19 mouse cellular contexts compared by ENCODE assay signal in genomic region chr3:148362453-148362864, GRCm38 (mm10).
DNase-seq lines count a peak whose midpoint lies in the region; ATAC-seq and TF ChIP-seq lines count a peak whose summit lies in the region.
"Had no signal": no experiment of that assay in that cellular context is flagged by ENCODE, and none has a peak within 500 bp of the region (broad histone marks: within the 10 kb centered on the region; RNA-seq: fewer than 3 reads in every experiment).

No protein-coding gene starts in this region.

- no peak overlapping the region for H3K4me3 ChIP-seq in hindbrain, postnatal 0 days (ENCODE audit: low read length)
- no peak overlapping the region for H3K4me3 ChIP-seq in hindbrain, embryonic 14.5 days (replicated peaks; ENCODE audit: low read length)
- H3K4me3 ChIP-seq in lung, embryonic 16.5 days (ENCODE audit: low read length): no peak overlapping the region
- H3K4me3 ChIP-seq: forebrain, embryonic 13.5 days; heart, embryonic 12.5 days; limb, embryonic 10.5 days; liver, embryonic 13.5 days had no signal

- no peak overlapping the region for H3K9ac ChIP-seq in hindbrain, postnatal 0 days (replicated peaks; ENCODE audit: low read length)
- no peak overlapping the region for H3K9ac ChIP-seq in hindbrain, embryonic 14.5 days
- H3K9ac ChIP-seq in lung, embryonic 16.5 days (ENCODE audit: low read length): no peak overlapping the region
- H3K9ac ChIP-seq: forebrain, embryonic 13.5 days; heart, embryonic 12.5 days; liver, embryonic 13.5 days had no signal

- TF ChIP-seq CTCF in hindbrain, postnatal 0 days (IDR thresholded peaks at IDR 0.05; ENCODE audit: low read depth): no peak
- no peak for TF ChIP-seq CTCF in brain, embryonic 14.5 days (IDR thresholded peaks at IDR 0.05; ENCODE audit: borderline replicate concordance, extremely low read depth, insufficient read depth, insufficient read length)

- H3K4me1 ChIP-seq in hindbrain, postnatal 0 days (ENCODE audit: insufficient read depth, low read length): no peaks in the 10 kb centered on the region; the same call in 1 of the 2 replicates
- no peaks in the 10 kb centered on the region for H3K4me1 ChIP-seq in hindbrain, embryonic 14.5 days (replicated peaks; ENCODE audit: control insufficient read depth, insufficient read depth, low read length)
- peaks cover 9% of the 10 kb centered on the region for H3K4me1 ChIP-seq in lung, embryonic 16.5 days (replicated peaks; ENCODE audit: control insufficient read depth, insufficient read depth, low read length)
- H3K4me1 ChIP-seq: forebrain, embryonic 13.5 days; heart, embryonic 12.5 days; liver, embryonic 13.5 days had no signal

- no peaks in the 10 kb centered on the region for H3K36me3 ChIP-seq in hindbrain, postnatal 0 days (ENCODE audit: insufficient read depth, low read length)
- H3K36me3 ChIP-seq in hindbrain, embryonic 14.5 days (replicated peaks; ENCODE audit: control insufficient read depth, insufficient read depth): no peaks in the 10 kb centered on the region
- no peaks in the 10 kb centered on the region for H3K36me3 ChIP-seq in lung, embryonic 16.5 days (ENCODE audit: control insufficient read depth, insufficient read depth, low read length)
- H3K36me3 ChIP-seq: heart, embryonic 12.5 days; limb, embryonic 10.5 days; liver, embryonic 13.5 days had no signal

- no peak for ATAC-seq in hindbrain, postnatal 0 days
- ATAC-seq in hindbrain, embryonic 14.5 days (ENCODE audit: low FRiP score): no peak
- ATAC-seq in lung, embryonic 16.5 days (ENCODE audit: low read depth): peak; percentile 96
- ATAC-seq in cerebellum, adult (ENCODE audit: insufficient number of reproducible peaks, low FRiP score, low TSS enrichment): no peak
- ATAC-seq: activated CD4-positive, CD25-positive, alpha-beta regulatory T cell, adult 4 months; forebrain, embryonic 13.5 days; Patski had no signal

- no peaks in the 10 kb centered on the region for H3K9me3 ChIP-seq in hindbrain, postnatal 0 days (ENCODE audit: low read length)
- no peaks in the 10 kb centered on the region for H3K9me3 ChIP-seq in hindbrain, embryonic 14.5 days (ENCODE audit: control insufficient read depth, low read length)
- no peaks in the 10 kb centered on the region for H3K9me3 ChIP-seq in lung, embryonic 16.5 days (ENCODE audit: control insufficient read depth, low read length)
- H3K9me3 ChIP-seq: forebrain, embryonic 13.5 days; heart, embryonic 12.5 days; limb, embryonic 10.5 days; liver, embryonic 13.5 days had no signal

- intact Hi-C loops in left cerebral cortex, postnatal 4 days (cut with DNase I): no loop called here
- intact Hi-C loops in left cerebral cortex, postnatal 25 days (cut with DNase I): no loop called here

- H3K27ac ChIP-seq in hindbrain, postnatal 0 days: no peak overlapping the region
- H3K27ac ChIP-seq in hindbrain, embryonic 14.5 days: no peak overlapping the region
- H3K27ac ChIP-seq in lung, embryonic 16.5 days (ENCODE audit: low read length): peak overlapping the region; percentile 22; the same call in 1 of the 2 replicates
- H3K27ac ChIP-seq: forebrain, embryonic 13.5 days; limb, embryonic 10.5 days; liver, embryonic 13.5 days had no signal

- H3K4me2 ChIP-seq in hindbrain, postnatal 0 days (ENCODE audit: low read depth, low read length): no peak overlapping the region
- H3K4me2 ChIP-seq in hindbrain, embryonic 14.5 days (replicated peaks): no peak overlapping the region
- H3K4me2 ChIP-seq in lung, embryonic 16.5 days (ENCODE audit: low read depth, low read length): no peak overlapping the region
- H3K4me2 ChIP-seq: forebrain, embryonic 13.5 days; heart, embryonic 12.5 days; liver, embryonic 13.5 days had no signal

- no peak for TF ChIP-seq POLR2A in brain, embryonic 14.5 days (IDR thresholded peaks at IDR 0.05; ENCODE audit: borderline replicate concordance, extremely low read depth, insufficient read depth, insufficient read length, poor library complexity, severe bottlenecking)

- DNase-seq in hindbrain, postnatal 0 days (ENCODE audit: low spot score): peak; percentile 18
- DNase-seq in hindbrain, embryonic 14.5 days (ENCODE audit: low spot score): no peak
- DNase-seq in left cerebral cortex, postnatal 4 days: peak; percentile 17
- DNase-seq in left cerebral cortex, postnatal 25 days (ENCODE audit: low spot score in 2 of 2): no peak
- peak; percentile 53 for DNase-seq in brain, embryonic 14.5 days (ENCODE audit: low read depth)
- no peak for DNase-seq in gastrocnemius, postnatal 10 days
- DNase-seq: adrenal gland, postnatal 14 days; cerebellum, adult 2 months; heart, postnatal 36 days; liver, embryonic 13.5 days; right cerebral cortex, postnatal 25 days; thymus, postnatal 25 days had no signal

- H3K27me3 ChIP-seq in hindbrain, postnatal 0 days (ENCODE audit: insufficient read depth, low read length): no peaks in the 10 kb centered on the region
- H3K27me3 ChIP-seq in hindbrain, embryonic 14.5 days (ENCODE audit: control insufficient read depth, insufficient read depth, low read length): no peaks in the 10 kb centered on the region
- no peaks in the 10 kb centered on the region for H3K27me3 ChIP-seq in lung, embryonic 16.5 days (ENCODE audit: control insufficient read depth, insufficient read depth, low read depth, low read length)
- H3K27me3 ChIP-seq: forebrain, embryonic 13.5 days; heart, embryonic 12.5 days; liver, embryonic 13.5 days had no signal

- WGBS in hindbrain, postnatal 0 days: 45% methylated on average over 2 of the region's 2 CpGs
- 50% methylated on average over 2 of the region's 2 CpGs for WGBS in hindbrain, embryonic 14.5 days
- WGBS in lung, embryonic 16.5 days: 24% methylated on average over 2 of the region's 2 CpGs

Comparison
In these comparisons a context has a peak if more than half of its experiments do, and no peak if none do; other contexts are left out.
1. DNase-seq: peak in hindbrain, postnatal 0 days (single experiment), left cerebral cortex, postnatal 4 days (single experiment) and brain, embryonic 14.5 days (single experiment); none in hindbrain, embryonic 14.5 days (single experiment), left cerebral cortex, postnatal 25 days (0 of 2) and gastrocnemius, postnatal 10 days (single experiment).